12 mouse cellular contexts compared by ENCODE assay signal in the genomic region with DNA sequence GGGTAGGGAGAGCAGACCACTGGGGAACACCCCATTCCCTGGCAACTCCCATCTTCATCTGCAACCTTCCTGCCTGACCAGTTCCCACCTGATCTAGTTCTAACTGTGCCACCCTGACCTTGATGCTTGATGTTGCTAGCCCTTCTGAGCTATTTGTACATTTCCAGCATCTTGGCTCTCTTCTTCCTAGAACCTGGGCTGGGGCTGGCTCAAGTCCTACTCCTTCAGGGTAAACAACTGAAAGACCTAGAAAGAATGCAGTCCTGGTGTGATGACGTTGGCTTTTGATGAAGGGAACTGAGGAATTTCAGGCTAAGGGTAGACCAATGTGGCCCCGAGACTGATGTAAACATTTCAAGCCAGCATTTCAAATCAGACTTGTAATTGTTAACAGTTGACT.
"Had no signal": no experiment of that assay in that cellular context is flagged by ENCODE, and none has a peak within 500 bp of the region (broad histone marks: within the 10 kb centered on the region; RNA-seq: fewer than 3 reads in every experiment).

No protein-coding gene starts in this region.

- DNase-seq: layer of hippocampus, adult 9-11 months; liver, embryonic 13.5 days; lung, adult 2 months; lung, postnatal 4 days; midbrain, embryonic 14.5 days; thymus, postnatal 25 days had no signal

- ATAC-seq: hindbrain, postnatal 0 days; intestine, postnatal 0 days had no signal

- H3K27me3 ChIP-seq: liver, embryonic 13.5 days; stomach, embryonic 15.5 days had no signal

- H3K9ac ChIP-seq: hindbrain, embryonic 14.5 days; liver, embryonic 13.5 days; stomach, embryonic 15.5 days had no signal

- H3K4me3 ChIP-seq: layer of hippocampus, adult 2 months; liver, embryonic 13.5 days; stomach, embryonic 15.5 days had no signal

- H3K9me3 ChIP-seq: liver, embryonic 13.5 days; stomach, embryonic 15.5 days had no signal

- H3K4me1 ChIP-seq: liver, embryonic 13.5 days had no signal

- H3K27ac ChIP-seq: hindbrain, embryonic 14.5 days; hindbrain, postnatal 0 days; layer of hippocampus, adult 2 months; liver, embryonic 13.5 days; stomach, embryonic 15.5 days had no signal

- H3K36me3 ChIP-seq: liver, embryonic 13.5 days; stomach, embryonic 15.5 days had no signal

- H3K4me2 ChIP-seq: hindbrain, embryonic 14.5 days; liver, embryonic 13.5 days; midbrain, embryonic 11.5 days; stomach, embryonic 15.5 days had no signal
